Mouse (Mus musculus) brain, adult 2 months (tissue): ENCODE measurements around the gene Aifm2.

Experiments used
- DNase-seq: peaks from one replicate; pipeline ENCODE4 v3.0.0; 2011; ENCODE audit warnings: low read depth, low spot score

Gene Aifm2

DNA sequence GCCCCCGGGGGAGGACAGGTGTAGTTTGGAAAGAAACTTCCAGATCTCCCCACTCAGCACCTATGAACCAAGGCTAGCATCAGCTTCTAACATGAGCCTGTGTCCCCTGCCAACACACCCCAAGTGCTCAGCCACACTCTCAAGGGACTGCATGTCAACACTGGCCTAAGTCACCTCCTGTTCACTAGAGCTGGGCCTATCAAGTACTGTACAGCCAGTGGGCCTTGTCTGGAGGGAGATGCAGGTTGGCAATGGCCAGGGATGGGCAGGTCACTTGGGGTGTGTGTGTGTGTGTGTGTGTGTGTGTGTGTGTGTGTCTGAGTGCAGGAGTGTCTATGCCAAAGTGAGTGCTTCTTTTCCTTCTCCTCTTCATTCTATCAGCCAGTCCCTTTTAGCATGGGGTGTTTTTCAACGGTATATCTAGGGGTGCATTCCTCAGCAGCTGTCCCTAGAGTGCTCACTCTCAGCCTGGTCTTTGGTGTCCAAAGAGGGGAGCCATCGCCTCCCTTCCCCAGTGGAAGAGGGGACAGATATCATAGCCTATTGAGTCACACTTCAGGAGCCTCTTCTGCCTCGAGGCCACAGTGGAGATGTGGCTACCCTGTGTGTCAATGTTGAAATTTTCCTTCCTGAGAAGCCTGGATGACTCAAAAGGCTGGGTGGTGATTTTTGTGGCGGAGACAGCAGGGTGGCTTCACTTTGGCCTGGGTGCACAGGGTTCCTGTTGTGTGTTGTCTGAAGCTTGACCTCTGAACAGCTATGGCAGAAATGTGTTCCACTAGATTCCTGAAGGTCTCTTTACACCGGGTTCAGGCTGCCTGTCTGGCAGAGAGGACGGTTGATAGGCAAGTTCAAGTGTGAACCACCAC lies 1.2 kb downstream of the Aifm2 start:
- no peak for DNase-seq

- DNase-seq, result no peak
These were observed 2.6 kb downstream of the Aifm2 start for GRCm38 (mm10) chr10:61717406-61718296.

- no peak for DNase-seq
These were observed 5.3 kb downstream of the Aifm2 start for GRCm38 (mm10) chr10:61720331-61720730.

- no peak for DNase-seq
These were observed 7.2 kb downstream of the Aifm2 start for GRCm38 (mm10) chr10:61722215-61722614.

DNA sequence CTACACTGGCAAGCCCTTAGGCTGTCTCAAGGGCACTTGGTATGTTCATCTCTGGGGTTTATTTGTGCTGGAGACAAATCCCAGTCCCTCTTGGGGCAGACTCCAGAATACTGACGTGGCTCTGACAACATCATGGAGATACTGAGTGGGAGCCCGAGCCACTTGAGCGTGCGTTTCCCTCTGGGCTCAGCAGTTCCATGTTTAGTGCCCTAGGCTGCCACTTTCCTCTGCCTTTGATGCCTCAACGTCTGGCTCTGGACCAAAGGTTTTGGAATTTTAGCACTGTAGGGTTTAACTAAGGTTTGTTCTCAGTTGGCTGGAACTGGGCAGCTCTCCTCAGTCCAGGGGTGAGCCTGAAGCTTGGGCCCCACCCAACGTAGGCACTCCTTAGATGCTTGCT lies 8.2 kb downstream of the Aifm2 start:
- DNase-seq, result no peak

DNA sequence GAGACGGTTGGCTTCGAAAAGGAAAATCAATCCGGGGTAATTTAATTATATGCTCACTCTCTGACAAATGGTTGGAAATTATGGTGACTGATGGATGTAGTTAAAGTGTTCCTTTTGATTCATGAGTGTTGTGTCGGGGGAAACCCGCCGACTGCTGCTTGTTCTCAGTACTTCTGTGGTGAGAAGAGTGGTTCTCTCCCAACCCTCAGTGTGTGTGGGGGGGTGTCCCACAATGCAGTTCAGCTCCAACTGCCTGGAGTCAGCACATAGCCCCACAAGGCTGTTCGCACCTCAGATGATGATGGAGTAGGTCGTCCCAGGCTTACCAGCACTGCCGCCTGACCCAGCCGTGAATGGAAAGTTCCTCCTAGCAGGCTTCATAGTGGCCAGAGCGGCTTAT lies 14.1 kb downstream of the Aifm2 start:
- peak; percentile 34 for DNase-seq

DNA sequence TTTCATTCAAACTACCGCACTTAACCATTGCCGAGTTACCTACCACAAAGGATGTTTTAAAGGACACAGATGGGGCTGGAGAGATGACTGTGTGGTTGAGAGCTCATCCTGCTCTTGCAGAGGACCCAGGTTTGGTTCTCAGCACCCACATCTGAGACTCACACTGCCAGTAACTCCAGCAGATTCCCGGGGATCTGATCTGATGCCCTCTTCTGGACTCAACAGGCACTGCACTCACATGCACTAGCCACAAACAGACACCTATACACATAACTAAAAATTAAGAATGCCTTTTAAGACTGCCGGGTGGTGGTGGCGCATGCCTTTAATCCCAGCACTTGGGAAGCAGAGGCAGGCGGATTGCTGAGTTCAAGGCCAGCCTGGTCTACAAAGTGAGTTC lies 15.1 kb downstream of the Aifm2 start:
- DNase-seq, result no peak

GRCm38 (mm10) chr10:61734377-61734776 lies 19.3 kb downstream of the Aifm2 start:
- DNase-seq, result peak; percentile 43

GRCm38 (mm10) chr10:61736671-61737078 lies 21.6 kb downstream of the Aifm2 start:
- peak; percentile 66 for DNase-seq

DNA sequence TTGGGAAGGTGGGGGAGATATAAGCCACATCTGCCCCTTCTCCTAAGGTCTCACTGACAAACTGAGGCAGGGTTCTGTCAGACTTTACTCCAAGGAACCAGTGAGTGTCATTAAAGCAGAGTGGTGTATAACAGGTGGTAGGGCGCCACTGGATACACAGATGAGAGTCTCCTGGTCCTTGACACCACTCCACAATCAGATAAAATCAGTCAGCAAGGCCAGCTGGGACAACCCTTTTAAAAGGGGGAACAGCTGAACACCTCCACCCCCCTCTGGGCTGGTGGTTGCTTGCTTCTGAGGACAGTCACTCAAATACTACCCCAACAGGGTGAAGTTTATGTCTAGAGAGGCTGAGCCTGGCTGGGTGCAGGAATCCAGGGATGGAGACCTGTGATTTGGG lies 22.5 kb downstream of the Aifm2 start:
- DNase-seq, result no peak

- DNase-seq, result no peak
These were observed 23.1 kb downstream of the Aifm2 start for GRCm38 (mm10) chr10:61738126-61738525.

DNA sequence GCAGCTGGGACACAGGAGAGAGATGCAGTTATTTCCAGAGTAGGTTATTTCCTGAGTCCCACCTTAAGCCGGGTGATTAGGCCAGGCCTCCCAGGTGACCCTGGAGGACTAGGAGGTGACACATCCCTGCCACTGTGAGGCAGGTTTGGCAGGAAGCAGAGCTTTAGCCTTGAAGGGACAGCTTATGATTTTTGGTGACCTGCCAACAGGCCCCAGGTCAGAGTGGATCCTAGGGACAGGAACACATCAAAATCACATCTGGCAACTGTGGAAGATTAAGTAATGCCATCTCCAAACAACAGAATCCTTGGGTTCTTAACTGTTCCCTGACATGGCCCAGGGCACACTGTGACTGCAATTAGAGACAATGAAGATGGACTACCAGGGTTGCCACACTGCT lies 26.2 kb downstream of the Aifm2 start:
- DNase-seq, result no peak

DNA sequence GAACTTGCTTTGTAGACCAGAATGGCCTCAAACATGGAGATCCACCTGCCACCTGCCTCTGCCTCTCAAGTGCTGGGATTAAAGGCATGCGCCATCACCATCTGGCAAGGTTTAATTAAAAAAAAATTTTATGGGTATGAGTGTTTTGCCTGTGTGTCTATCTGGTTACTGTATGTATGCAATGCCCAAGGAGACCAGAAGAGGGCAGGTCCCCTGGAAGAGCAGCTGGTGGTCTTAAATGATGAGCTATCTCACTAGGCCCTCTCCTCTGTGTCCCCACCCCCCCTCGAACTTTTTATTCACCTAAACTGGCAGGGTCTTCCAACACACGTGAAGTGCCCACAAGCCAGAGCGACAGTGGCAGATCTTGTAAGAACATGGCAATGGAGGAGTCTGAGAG lies 26.8 kb downstream of the Aifm2 start:
- no peak for DNase-seq

DNA sequence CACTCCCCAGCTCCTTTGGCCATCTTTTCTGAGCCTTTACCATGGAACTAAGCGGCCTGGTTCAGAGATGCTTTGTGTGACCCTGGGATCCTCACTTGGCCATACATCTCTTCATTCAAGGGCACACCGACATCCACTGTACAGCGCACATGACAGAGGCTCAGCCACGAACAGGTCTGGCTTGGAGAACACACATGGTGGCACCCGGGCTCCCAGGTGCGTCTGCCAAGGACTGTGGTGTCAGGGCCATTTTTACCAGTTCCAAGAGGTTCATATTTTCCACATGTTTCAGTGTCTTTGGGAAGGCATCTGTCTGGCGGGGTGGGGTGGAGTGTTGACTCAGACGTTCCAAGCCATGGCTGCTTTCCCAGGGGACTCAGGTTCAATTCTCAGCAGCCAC lies 27.3 kb downstream of the Aifm2 start:
- DNase-seq, result no peak

- DNase-seq, result no peak
These were observed 30.1 kb downstream of the Aifm2 start for GRCm38 (mm10) chr10:61745133-61745532.

GRCm38 (mm10) chr10:61747302-61747701 lies 32.2 kb downstream of the Aifm2 start:
- no peak for DNase-seq

GRCm38 (mm10) chr10:61750014-61750413 lies 35.0 kb downstream of the Aifm2 start:
- no peak for DNase-seq

DNA sequence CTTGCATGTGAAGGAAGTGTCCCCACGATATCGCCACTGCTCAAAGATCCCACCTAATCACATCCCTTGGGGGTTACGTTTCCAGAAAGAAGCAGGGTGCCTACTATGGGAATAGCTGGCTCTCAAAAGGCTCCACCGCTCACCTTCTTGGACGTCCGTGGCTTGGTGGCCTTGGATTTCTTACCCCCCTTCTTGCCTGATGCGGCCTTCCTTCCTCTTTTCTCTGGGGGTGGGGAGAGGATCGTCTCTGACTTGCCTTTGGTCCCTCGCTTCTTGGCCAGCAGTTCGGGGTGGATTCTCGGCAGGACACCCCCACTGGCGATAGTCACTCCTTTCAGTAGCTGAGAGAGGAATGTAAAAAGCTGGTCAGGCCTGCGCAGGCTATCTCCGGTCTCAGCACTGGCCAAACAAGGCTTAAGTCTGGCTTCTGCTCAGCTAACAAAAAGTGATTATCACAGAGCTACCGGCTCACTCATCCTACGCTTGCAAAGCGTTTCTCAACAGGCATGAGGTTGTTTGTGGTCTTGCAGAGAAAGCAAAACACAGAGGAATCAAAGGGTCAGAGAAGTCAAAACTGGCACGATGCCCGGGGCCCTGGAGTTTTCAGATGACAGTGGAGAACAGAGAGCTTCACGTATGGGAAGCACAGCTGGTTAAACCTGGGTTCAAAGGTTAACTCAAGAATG lies 36.6 kb downstream of the Aifm2 start:
- no peak for DNase-seq

- DNase-seq, result no peak
These were observed 38.0 kb downstream of the Aifm2 start for GRCm38 (mm10) chr10:61753071-61753470.

DNA sequence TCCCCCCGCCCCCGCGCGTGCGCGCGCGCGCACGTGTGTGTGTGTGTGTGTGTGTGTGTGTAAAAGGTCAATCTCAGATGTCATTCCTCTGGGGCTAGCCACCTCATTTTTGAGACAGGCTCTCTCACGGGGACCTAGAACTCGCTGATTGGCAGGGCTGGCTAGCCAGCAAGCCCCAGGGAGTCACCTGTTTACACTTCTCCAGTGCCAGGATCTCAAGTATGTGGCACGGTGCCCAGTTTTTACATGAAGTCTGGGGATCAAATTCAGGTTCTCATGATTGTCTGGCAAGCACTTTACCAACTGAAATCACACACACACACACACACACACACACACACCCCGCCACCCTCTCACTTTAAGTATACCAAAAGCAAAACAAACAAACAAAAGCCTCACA lies 42.0 kb downstream of the Aifm2 start:
- peak; percentile 19 for DNase-seq

DNA sequence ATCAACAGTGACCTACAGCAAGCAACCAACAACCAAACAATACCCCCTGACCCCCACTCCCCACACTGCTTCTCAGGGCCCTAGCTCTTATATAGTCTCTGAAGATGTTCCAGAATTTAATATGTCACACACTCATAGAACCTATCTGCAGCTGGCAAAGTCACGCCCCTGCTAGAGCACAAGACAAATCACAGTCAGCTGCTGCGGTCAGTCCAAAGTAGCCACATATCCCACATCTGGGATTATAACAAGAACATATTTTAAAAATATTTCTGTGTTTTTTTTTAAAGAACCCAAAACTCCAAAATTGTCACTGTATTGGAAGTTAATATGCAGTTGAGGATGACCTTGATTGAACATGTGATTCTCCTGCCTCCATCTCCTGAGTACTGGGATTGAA lies 43.8 kb downstream of the Aifm2 start:
- no peak for DNase-seq

- DNase-seq, result peak; percentile 74
These were observed 44.8 kb downstream of the Aifm2 start for GRCm38 (mm10) chr10:61759869-61760268.
